ENCODE assay signal across 8 mouse cellular contexts in the genomic region with DNA sequence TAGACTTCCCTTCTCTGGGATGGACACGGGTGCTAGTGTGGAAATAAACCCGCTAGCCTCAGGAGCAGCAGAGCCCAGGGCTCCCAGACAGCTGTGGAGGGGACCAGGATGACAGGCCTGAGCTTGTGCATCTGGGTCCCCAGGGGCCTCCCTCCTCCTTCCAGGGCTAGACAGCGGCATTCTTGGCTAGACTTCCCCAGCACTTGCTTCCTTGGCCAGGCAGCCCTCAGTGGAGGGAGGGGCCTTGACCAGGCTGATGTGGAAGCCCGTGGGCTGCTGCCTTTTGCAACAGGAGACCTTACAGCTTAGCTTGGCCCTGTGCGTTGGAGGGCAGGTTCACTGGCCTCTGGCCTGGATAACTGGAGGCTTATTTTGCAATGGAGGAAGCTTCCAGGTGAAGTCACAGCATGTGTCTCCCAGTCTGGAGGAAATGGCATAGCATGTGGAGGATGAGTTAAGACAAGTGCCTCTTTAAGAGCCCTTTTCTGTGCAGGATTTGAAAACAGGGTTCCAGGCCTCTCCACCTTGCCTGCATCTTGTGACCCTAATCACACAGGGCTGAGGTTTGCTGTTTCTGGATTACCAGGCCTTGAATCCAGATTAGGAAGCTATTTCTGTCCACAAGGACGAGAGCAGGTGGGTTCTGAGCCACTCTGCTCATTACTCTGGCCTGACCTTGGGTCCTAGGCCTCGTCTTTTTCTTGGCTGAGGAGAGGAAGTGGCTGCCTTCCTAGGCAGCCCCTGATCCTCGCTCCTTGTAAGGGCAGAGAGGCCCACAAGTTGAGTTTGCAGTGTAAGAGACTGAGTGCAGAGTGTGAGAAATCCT. TPM values are rescaled to one million over a fixed set of nuclear protein-coding genes. Genes with fewer than 3 reads are reported as not detected.
DNase-seq lines count a peak whose midpoint lies in the region; ATAC-seq and TF ChIP-seq lines count a peak whose summit lies in the region.

No protein-coding gene starts in this region.

- TF ChIP-seq EP300 in heart, adult 2 months (IDR thresholded peaks at IDR 0.05; ENCODE audit: insufficient read depth, low read depth, low read length), result no peak

- H3K9ac ChIP-seq in heart, adult 2 months (ENCODE audit: low read depth, low read length), result no peak overlapping the region; the same call in 1 of the 2 replicates
- H3K9ac ChIP-seq in kidney, embryonic 15.5 days, result 0 out of 2 replicates have a peak overlapping the region, but pooled peaks have one; percentile 9

- H3K4me3 ChIP-seq in left cerebral cortex, adult 2 months, result peak overlapping the region; percentile 7; the same call in 1 of the 2 replicates
- no peak overlapping the region for H3K4me3 ChIP-seq in heart, adult 2 months
- H3K4me3 ChIP-seq in kidney, embryonic 15.5 days (replicated peaks), result peak overlapping the region; percentile 96; the same call in 1 of the 2 replicates
- H3K4me3 ChIP-seq in testis, adult 2 months (ENCODE audit: control insufficient read depth, low read depth, low read length), result peak overlapping the region; percentile 36

- no peaks in the 10 kb centered on the region for H3K9me3 ChIP-seq in kidney, embryonic 15.5 days (replicated peaks)

- ATAC-seq in common myeloid progenitor, adult 5-6 weeks (replicated peaks; ENCODE audit: low read depth, poor library complexity, severe bottlenecking), result peak; percentile 2; the same call in 1 of the 2 replicates
- no peak for ATAC-seq in kidney, embryonic 15.5 days (replicated peaks; ENCODE audit: low FRiP score)

- no peak for TF ChIP-seq CTCF in left cerebral cortex, adult 2 months (IDR thresholded peaks at IDR 0.05)
- TF ChIP-seq CTCF in heart, adult 2 months (IDR thresholded peaks at IDR 0.05), result no peak
- TF ChIP-seq CTCF in testis, adult 2 months (IDR thresholded peaks at IDR 0.05; ENCODE audit: control insufficient read depth, insufficient read depth, insufficient replicate concordance, low read depth, low read length), result no peak

- no peaks in the 10 kb centered on the region for H3K36me3 ChIP-seq in heart, adult 2 months (ENCODE audit: control insufficient read depth, insufficient read depth, low read length)
- H3K36me3 ChIP-seq in kidney, embryonic 15.5 days, result peaks cover 22% of the 10 kb centered on the region
- no peaks in the 10 kb centered on the region for H3K36me3 ChIP-seq in testis, adult 2 months (ENCODE audit: control insufficient read depth, insufficient read depth, low read length)

- H3K79me2 ChIP-seq in heart, adult 2 months (replicated peaks; ENCODE audit: control insufficient read depth, insufficient read depth, low read length), result no peaks in the 10 kb centered on the region

- H3K4me2 ChIP-seq in kidney, embryonic 15.5 days, result peak overlapping the region; percentile 96

- TF ChIP-seq POLR2A in heart, adult 2 months (IDR thresholded peaks at IDR 0.05; ENCODE audit: insufficient read depth, low read depth, low read length), result no peak
- no peak for TF ChIP-seq POLR2A in testis, adult 2 months (IDR thresholded peaks at IDR 0.05; ENCODE audit: control insufficient read depth, low read depth, low read length)

- intact Hi-C loops in left cerebral cortex, adult 2 months (cut with DNase I), result loop anchor here (5.0 kb wide), 1 partner anchor 83 kb away; a partner anchor contains a TSS
- intact Hi-C loops in left cerebral cortex, postnatal 14 days (cut with DNase I), result loop anchor here (5.0 kb wide), 1 partner anchor 83 kb away; a partner anchor contains a TSS
- intact Hi-C loops in heart, adult 2 months (cut with DNase I), result loop anchor here (5.0 kb wide), 2 partner anchors 43 to 83 kb away; a partner anchor contains a TSS

- WGBS in heart, adult 2 months, result 26% methylated on average over 8 of the region's 8 CpGs
- WGBS in kidney, embryonic 15.5 days, result 49% methylated on average over 8 of the region's 8 CpGs

- no peak overlapping the region for H3K27ac ChIP-seq in left cerebral cortex, adult 2 months
- peak overlapping the region; percentile 28 for H3K27ac ChIP-seq in heart, adult 2 months
- H3K27ac ChIP-seq in kidney, embryonic 15.5 days, result peak overlapping the region; percentile 34
- peak overlapping the region; percentile 87 for H3K27ac ChIP-seq in testis, adult 2 months (ENCODE audit: control insufficient read depth, insufficient read depth, low read depth, low read length)

- no peaks in the 10 kb centered on the region for H3K27me3 ChIP-seq in heart, adult 2 months (ENCODE audit: control insufficient read depth, insufficient read depth, low read length)
- no peaks in the 10 kb centered on the region for H3K27me3 ChIP-seq in kidney, embryonic 15.5 days
- no peaks in the 10 kb centered on the region for H3K27me3 ChIP-seq in testis, adult 2 months (ENCODE audit: control insufficient read depth, insufficient read depth, low read length)

- peaks cover 10% of the 10 kb centered on the region for H3K4me1 ChIP-seq in heart, adult 2 months (ENCODE audit: control insufficient read depth, insufficient read depth, low read length)
- H3K4me1 ChIP-seq in kidney, embryonic 15.5 days, result peaks cover 38% of the 10 kb centered on the region
- H3K4me1 ChIP-seq in testis, adult 2 months (ENCODE audit: control insufficient read depth, insufficient read depth, low read length), result peaks cover 13% of the 10 kb centered on the region

- DNase-seq in left cerebral cortex, adult 2 months (ENCODE audit: extremely low spot score in 1 of 2, low spot score in 2 of 2), result no peak
- no peak for DNase-seq in left cerebral cortex, postnatal 14 days (ENCODE audit: low spot score in 2 of 2)
- DNase-seq in heart, adult 2 months, result peak; percentile 74 to 82
- DNase-seq in lung, postnatal 36 days, result peak; percentile 73
- no peak for DNase-seq in thymus, postnatal 0 days (ENCODE audit: low spot score)

RNA-seq across cellular contexts. Expression of a gene that starts 1.8 kb away (rescaled TPM):
- total RNA-seq in left cerebral cortex, adult 2 months (2021), result 10 to 100 TPM; 29.1 to 32.2 TPM
- 10 to 100 TPM; 28.2 to 30.6 TPM for total RNA-seq in left cerebral cortex, postnatal 14 days (2021)
- total RNA-seq in common myeloid progenitor, adult 5-6 weeks (2017), result 13.5 and 33.7 TPM in 2 replicates
- total RNA-seq in heart, adult 2 months (2021), result 1 to 10 TPM; 4.6 to 4.9 TPM
- 16.8 and 17.8 TPM in 2 replicates for polyA plus RNA-seq in heart, adult 2 months (2012; rRNA removed)
- 40.2 and 44.9 TPM in 2 replicates for polyA plus RNA-seq in kidney, embryonic 15.5 days (2015; fragmentation: Nextera tagmentation; extraction: Ambion mirVana)
- polyA plus RNA-seq in testis, adult 2 months (2012; rRNA removed), result 47.2 and 66.7 TPM in 2 replicates
- 36.8 and 39.5 TPM in 2 replicates for polyA plus RNA-seq in thymus, postnatal 0 days (2015; fragmentation: Nextera tagmentation; extraction: Ambion mirVana)

RNA-seq across cellular contexts. Expression of a gene that starts 16.9 kb away (rescaled TPM):
- 10 to 100 TPM; 60.7 to 62.8 TPM for total RNA-seq in left cerebral cortex, adult 2 months (2021)
- 10 to 100 TPM; 81.1 to 81.3 TPM for total RNA-seq in left cerebral cortex, postnatal 14 days (2021)
- 12.6 and 17.9 TPM in 2 replicates for total RNA-seq in common myeloid progenitor, adult 5-6 weeks (2017)
- 10 to 100 TPM; 20.7 to 25.4 TPM for total RNA-seq in heart, adult 2 months (2021)
- 39.7 and 47.1 TPM in 2 replicates for polyA plus RNA-seq in heart, adult 2 months (2012; rRNA removed)
- 77.5 and 86.2 TPM in 2 replicates for polyA plus RNA-seq in kidney, embryonic 15.5 days (2015; fragmentation: Nextera tagmentation; extraction: Ambion mirVana)
- polyA plus RNA-seq in testis, adult 2 months (2012; rRNA removed), result 57.4 and 69.7 TPM in 2 replicates
- 43.9 and 47.9 TPM in 2 replicates for polyA plus RNA-seq in thymus, postnatal 0 days (2015; fragmentation: Nextera tagmentation; extraction: Ambion mirVana)

RNA-seq across cellular contexts. Expression of a gene that starts 22.3 kb away (rescaled TPM):
- 100 to 1,000 TPM; 804 to 830 TPM for total RNA-seq in left cerebral cortex, adult 2 months (2021)
- 100 to 1,000 TPM; 532 to 560 TPM for total RNA-seq in left cerebral cortex, postnatal 14 days (2021)
- total RNA-seq in common myeloid progenitor, adult 5-6 weeks (2017), result 1.4 TPM in 1 of 2 replicates, not detected in the other
- under 1 TPM; 0.73 to 0.80 TPM for total RNA-seq in heart, adult 2 months (2021)
- 0.45 and 0.56 TPM in 2 replicates for polyA plus RNA-seq in heart, adult 2 months (2012; rRNA removed)
- polyA plus RNA-seq in kidney, embryonic 15.5 days (2015; fragmentation: Nextera tagmentation; extraction: Ambion mirVana), result 6.0 and 6.4 TPM in 2 replicates
- polyA plus RNA-seq in testis, adult 2 months (2012; rRNA removed), result 5.8 and 7.4 TPM in 2 replicates
- 2.3 TPM in 2 replicates for polyA plus RNA-seq in thymus, postnatal 0 days (2015; fragmentation: Nextera tagmentation; extraction: Ambion mirVana)

RNA-seq across cellular contexts. Expression of a gene that starts 41.3 kb away (rescaled TPM):
- not detected for total RNA-seq in left cerebral cortex, adult 2 months (2021)
- not detected for total RNA-seq in left cerebral cortex, postnatal 14 days (2021)
- total RNA-seq in common myeloid progenitor, adult 5-6 weeks (2017), result not detected in 2 replicates
- total RNA-seq in heart, adult 2 months (2021), result not detected
- polyA plus RNA-seq in heart, adult 2 months (2012; rRNA removed), result not detected in 2 replicates
- 0.10 TPM in 1 of 2 replicates, not detected in the other for polyA plus RNA-seq in kidney, embryonic 15.5 days (2015; fragmentation: Nextera tagmentation; extraction: Ambion mirVana)
- polyA plus RNA-seq in testis, adult 2 months (2012; rRNA removed), result not detected in 2 replicates
- 22.4 and 33.0 TPM in 2 replicates for polyA plus RNA-seq in thymus, postnatal 0 days (2015; fragmentation: Nextera tagmentation; extraction: Ambion mirVana)

RNA-seq across cellular contexts. Expression of a gene that starts 43.8 kb away (rescaled TPM):
- total RNA-seq in left cerebral cortex, adult 2 months (2021), result 10 to 100 TPM; 12.1 to 16.1 TPM
- 1 to 10 TPM; 5.0 to 8.4 TPM for total RNA-seq in left cerebral cortex, postnatal 14 days (2021)
- 45.9 and 52.4 TPM in 2 replicates for total RNA-seq in common myeloid progenitor, adult 5-6 weeks (2017)
- under 1 TPM; 0.27 to 0.42 TPM for total RNA-seq in heart, adult 2 months (2021)
- 0.64 and 0.94 TPM in 2 replicates for polyA plus RNA-seq in heart, adult 2 months (2012; rRNA removed)
- 43.3 and 47.4 TPM in 2 replicates for polyA plus RNA-seq in kidney, embryonic 15.5 days (2015; fragmentation: Nextera tagmentation; extraction: Ambion mirVana)
- 54.3 and 56.0 TPM in 2 replicates for polyA plus RNA-seq in testis, adult 2 months (2012; rRNA removed)
- polyA plus RNA-seq in thymus, postnatal 0 days (2015; fragmentation: Nextera tagmentation; extraction: Ambion mirVana), result 28.0 and 31.5 TPM in 2 replicates

Comparison
In these comparisons a context has a peak if more than half of its experiments do, and no peak if none do; other contexts are left out.
1. DNase-seq: peak in heart, adult 2 months (2 of 2) and lung, postnatal 36 days (single experiment); none in left cerebral cortex, adult 2 months (0 of 2), left cerebral cortex, postnatal 14 days (0 of 2) and thymus, postnatal 0 days (single experiment).
2. RNA of a gene that starts 22.3 kb away (total RNA-seq): 804 to 830 TPM in left cerebral cortex, adult 2 months and 532 to 560 TPM in left cerebral cortex, postnatal 14 days; 1.4 TPM in common myeloid progenitor, adult 5-6 weeks and 0.73 to 0.80 TPM in heart, adult 2 months; every median in the first group is over 100 times any median in the second.